31 mouse cellular contexts compared by ENCODE assay signal in the genomic region with DNA sequence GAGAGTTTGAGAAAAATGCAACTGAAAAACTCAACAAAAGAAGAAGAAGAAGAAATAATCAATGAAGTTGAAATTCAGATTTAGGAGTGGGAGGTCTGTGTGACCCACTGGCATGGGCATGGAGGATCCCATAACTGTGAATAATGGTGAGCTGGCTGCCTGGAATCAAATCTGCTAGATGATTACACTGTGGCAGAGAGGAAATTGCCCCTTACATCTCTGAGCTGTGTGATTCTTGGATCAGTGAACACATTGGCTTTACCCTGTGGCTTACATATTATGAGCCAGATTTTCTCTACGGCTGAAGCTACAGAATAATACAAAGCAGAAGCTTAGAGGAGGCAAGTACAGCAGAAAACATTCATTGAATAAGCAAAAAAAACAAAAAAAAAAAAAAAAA.
DNase-seq lines count a peak whose midpoint lies in the region; ATAC-seq lines count a peak whose summit lies in the region.
"Had no signal": no experiment of that assay in that cellular context is flagged by ENCODE, and none has a peak within 500 bp of the region (broad histone marks: within the 10 kb centered on the region; RNA-seq: fewer than 3 reads in every experiment).

No protein-coding gene starts in this region.

- peak; percentile 44; the same call in 1 of the 2 replicates for ATAC-seq in embryonic facial prominence, embryonic 14.5 days (ENCODE audit: low read depth)
- peak; percentile 52; the same call in 1 of the 2 replicates for ATAC-seq in hindbrain, embryonic 15.5 days (ENCODE audit: low FRiP score, low read depth)
- ATAC-seq in hindbrain, embryonic 13.5 days (ENCODE audit: low FRiP score), result no peak
- ATAC-seq in midbrain, embryonic 13.5 days, result 0 out of 2 replicates have a peak, but pooled peaks have one; percentile 34
- ATAC-seq in neural tube, embryonic 15.5 days (ENCODE audit: low FRiP score), result peak; percentile 59; the same call in 1 of the 2 replicates
- ATAC-seq: activated CD4-positive, CD25-positive, alpha-beta regulatory T cell, adult 4 months; CD4-positive, CD25-positive, alpha-beta regulatory T cell, adult 4 months; forebrain, embryonic 14.5 days; forebrain, embryonic 16.5 days; Patski had no signal

- H3K36me3 ChIP-seq in embryonic facial prominence, embryonic 14.5 days (ENCODE audit: control insufficient read depth, insufficient read depth, low read length), result no peaks in the 10 kb centered on the region
- no peaks in the 10 kb centered on the region for H3K36me3 ChIP-seq in embryonic facial prominence, embryonic 10.5 days (replicated peaks)
- H3K36me3 ChIP-seq in hindbrain, embryonic 15.5 days, result no peaks in the 10 kb centered on the region
- H3K36me3 ChIP-seq in hindbrain, embryonic 13.5 days, result no peaks in the 10 kb centered on the region
- H3K36me3 ChIP-seq in midbrain, embryonic 13.5 days, result peaks cover 8% of the 10 kb centered on the region; the same call in 1 of the 2 replicates
- peaks cover 43% of the 10 kb centered on the region for H3K36me3 ChIP-seq in midbrain, embryonic 10.5 days
- no peaks in the 10 kb centered on the region for H3K36me3 ChIP-seq in neural tube, embryonic 15.5 days
- H3K36me3 ChIP-seq: embryonic facial prominence, embryonic 12.5 days; embryonic facial prominence, embryonic 15.5 days; forebrain, embryonic 12.5 days; G1E had no signal

- H3K4me2 ChIP-seq in embryonic facial prominence, embryonic 14.5 days (ENCODE audit: low read depth, low read length), result no peak overlapping the region
- H3K4me2 ChIP-seq in hindbrain, embryonic 15.5 days, result no peak overlapping the region
- no peak overlapping the region for H3K4me2 ChIP-seq in hindbrain, embryonic 13.5 days
- H3K4me2 ChIP-seq in midbrain, embryonic 13.5 days (replicated peaks), result no peak overlapping the region
- no peak overlapping the region for H3K4me2 ChIP-seq in neural tube, embryonic 15.5 days
- H3K4me2 ChIP-seq: embryonic facial prominence, embryonic 12.5 days; embryonic facial prominence, embryonic 15.5 days; forebrain, embryonic 12.5 days had no signal

- no peaks in the 10 kb centered on the region for H3K27me3 ChIP-seq in embryonic facial prominence, embryonic 14.5 days (replicated peaks; ENCODE audit: control insufficient read depth, insufficient read depth, low read length)
- no peaks in the 10 kb centered on the region for H3K27me3 ChIP-seq in embryonic facial prominence, embryonic 10.5 days (replicated peaks; ENCODE audit: low read depth, poor library complexity, severe bottlenecking)
- H3K27me3 ChIP-seq in hindbrain, embryonic 15.5 days, result no peaks in the 10 kb centered on the region
- no peaks in the 10 kb centered on the region for H3K27me3 ChIP-seq in hindbrain, embryonic 13.5 days
- H3K27me3 ChIP-seq in midbrain, embryonic 13.5 days, result no peaks in the 10 kb centered on the region
- no peaks in the 10 kb centered on the region for H3K27me3 ChIP-seq in midbrain, embryonic 10.5 days (ENCODE audit: low read depth, poor library complexity, severe bottlenecking)
- no peaks in the 10 kb centered on the region for H3K27me3 ChIP-seq in neural tube, embryonic 15.5 days (replicated peaks)
- H3K27me3 ChIP-seq: CH12.LX; embryonic facial prominence, embryonic 12.5 days; embryonic facial prominence, embryonic 15.5 days; forebrain, embryonic 12.5 days; Patski had no signal

- H3K4me1 ChIP-seq in embryonic facial prominence, embryonic 14.5 days (ENCODE audit: control insufficient read depth, insufficient read depth, low read length), result no peaks in the 10 kb centered on the region
- H3K4me1 ChIP-seq in embryonic facial prominence, embryonic 10.5 days, result no peaks in the 10 kb centered on the region
- H3K4me1 ChIP-seq in hindbrain, embryonic 15.5 days (replicated peaks), result peaks cover 12% of the 10 kb centered on the region; the same call in 1 of the 2 replicates
- H3K4me1 ChIP-seq in hindbrain, embryonic 13.5 days (replicated peaks), result peaks cover 7% of the 10 kb centered on the region
- H3K4me1 ChIP-seq in midbrain, embryonic 13.5 days (replicated peaks), result peaks cover 16% of the 10 kb centered on the region
- H3K4me1 ChIP-seq in midbrain, embryonic 10.5 days, result peaks cover 10% of the 10 kb centered on the region; the same call in 1 of the 2 replicates
- H3K4me1 ChIP-seq in neural tube, embryonic 15.5 days, result peaks cover 10% of the 10 kb centered on the region; the same call in 1 of the 2 replicates
- H3K4me1 ChIP-seq: embryonic facial prominence, embryonic 12.5 days; embryonic facial prominence, embryonic 15.5 days; forebrain, embryonic 10.5 days; forebrain, embryonic 12.5 days had no signal

- peak; percentile 29 for DNase-seq in embryonic facial prominence, embryonic 14.5 days (ENCODE audit: low spot score)
- DNase-seq in embryonic facial prominence, embryonic 10.5 days (ENCODE audit: low spot score), result no peak
- no peak for DNase-seq in midbrain, embryonic 10.5 days (ENCODE audit: low spot score)
- no peak for DNase-seq in neural tube, embryonic 10.5 days (ENCODE audit: extremely low spot score, low spot score)
- DNase-seq: adrenal gland, adult 8-10 months; adrenal gland, postnatal 14 days; adrenal gland, postnatal 36 days; B cell, adult 2 months; cerebellum, adult 11 months; cerebellum, adult 18-20 months; cerebellum, adult 8-10 months; cerebellum, adult 9-11 months; cerebellum, postnatal 14 days; cerebellum, postnatal 36 days; embryo, embryonic 11 days had no signal

- 67% methylated on average over 1 of the region's 1 CpGs for WGBS in embryonic facial prominence, embryonic 14.5 days
- 85% methylated on average over 1 of the region's 1 CpGs for WGBS in embryonic facial prominence, embryonic 10.5 days
- 54% methylated on average over 1 of the region's 1 CpGs for WGBS in hindbrain, embryonic 15.5 days
- 58% methylated on average over 1 of the region's 1 CpGs for WGBS in hindbrain, embryonic 13.5 days
- WGBS in midbrain, embryonic 13.5 days, result 53% methylated on average over 1 of the region's 1 CpGs
- WGBS in midbrain, embryonic 10.5 days, result 88% methylated on average over 1 of the region's 1 CpGs
- 50% methylated on average over 1 of the region's 1 CpGs for WGBS in neural tube, embryonic 15.5 days

- H3K9me3 ChIP-seq in embryonic facial prominence, embryonic 14.5 days (ENCODE audit: control insufficient read depth, low read length), result no peaks in the 10 kb centered on the region
- no peaks in the 10 kb centered on the region for H3K9me3 ChIP-seq in embryonic facial prominence, embryonic 10.5 days
- no peaks in the 10 kb centered on the region for H3K9me3 ChIP-seq in hindbrain, embryonic 15.5 days
- H3K9me3 ChIP-seq in hindbrain, embryonic 13.5 days, result no peaks in the 10 kb centered on the region
- H3K9me3 ChIP-seq in midbrain, embryonic 13.5 days, result no peaks in the 10 kb centered on the region
- H3K9me3 ChIP-seq in midbrain, embryonic 10.5 days (replicated peaks), result no peaks in the 10 kb centered on the region
- H3K9me3 ChIP-seq in neural tube, embryonic 15.5 days (replicated peaks), result no peaks in the 10 kb centered on the region
- H3K9me3 ChIP-seq: embryonic facial prominence, embryonic 12.5 days; embryonic facial prominence, embryonic 15.5 days; forebrain, embryonic 10.5 days; forebrain, embryonic 12.5 days; G1E had no signal

- H3K27ac ChIP-seq in embryonic facial prominence, embryonic 14.5 days (replicated peaks; ENCODE audit: low read depth, low read length), result no peak overlapping the region
- H3K27ac ChIP-seq in embryonic facial prominence, embryonic 10.5 days (replicated peaks), result no peak overlapping the region
- H3K27ac ChIP-seq in hindbrain, embryonic 15.5 days (replicated peaks), result no peak overlapping the region
- H3K27ac ChIP-seq in hindbrain, embryonic 13.5 days, result no peak overlapping the region
- H3K27ac ChIP-seq in midbrain, embryonic 13.5 days, result no peak overlapping the region
- H3K27ac ChIP-seq in midbrain, embryonic 10.5 days (replicated peaks), result no peak overlapping the region
- H3K27ac ChIP-seq in neural tube, embryonic 15.5 days (replicated peaks), result no peak overlapping the region
- H3K27ac ChIP-seq: embryonic facial prominence, embryonic 12.5 days; embryonic facial prominence, embryonic 15.5 days; forebrain, embryonic 10.5 days; forebrain, embryonic 12.5 days had no signal

- no peak overlapping the region for H3K9ac ChIP-seq in embryonic facial prominence, embryonic 14.5 days (ENCODE audit: low read depth, low read length)
- no peak overlapping the region for H3K9ac ChIP-seq in hindbrain, embryonic 15.5 days
- H3K9ac ChIP-seq in hindbrain, embryonic 13.5 days, result no peak overlapping the region
- no peak overlapping the region for H3K9ac ChIP-seq in midbrain, embryonic 13.5 days (replicated peaks)
- no peak overlapping the region for H3K9ac ChIP-seq in neural tube, embryonic 15.5 days (replicated peaks)
- H3K9ac ChIP-seq: embryonic facial prominence, embryonic 12.5 days; embryonic facial prominence, embryonic 15.5 days; forebrain, embryonic 12.5 days had no signal

- H3K4me3 ChIP-seq in embryonic facial prominence, embryonic 14.5 days (ENCODE audit: low read depth, low read length), result no peak overlapping the region
- no peak overlapping the region for H3K4me3 ChIP-seq in embryonic facial prominence, embryonic 10.5 days
- no peak overlapping the region for H3K4me3 ChIP-seq in hindbrain, embryonic 15.5 days
- H3K4me3 ChIP-seq in hindbrain, embryonic 13.5 days, result no peak overlapping the region
- no peak overlapping the region for H3K4me3 ChIP-seq in midbrain, embryonic 13.5 days (replicated peaks)
- H3K4me3 ChIP-seq in midbrain, embryonic 10.5 days, result no peak overlapping the region
- no peak overlapping the region for H3K4me3 ChIP-seq in neural tube, embryonic 15.5 days (replicated peaks)
- H3K4me3 ChIP-seq: embryonic facial prominence, embryonic 12.5 days; embryonic facial prominence, embryonic 15.5 days; erythroblast, embryonic 14.5 days; forebrain, embryonic 10.5 days; forebrain, embryonic 12.5 days had no signal
